Mouse (Mus musculus): Measurements from ENCODE around the gene Ecm1. TPM values are rescaled to one million over a fixed set of nuclear protein-coding genes. Genes with fewer than 3 reads are reported as not detected.
"Not testable (repeated sequence)": the region's sequence is repeated elsewhere in the genome, so short reads cannot be mapped to it uniquely, and the experiment has no call there.

Ecm1 gene
- polyA plus RNA-seq, 1 experiment from 2014 or later = 10.0 TPM

GRCm38 (mm10) chr3:95698286-95698685 is 41.1 kb downstream of the Ecm1 start:
- ATAC-seq = no peak
- 95% methylated on average over 4 of the region's 4 CpGs for WGBS

GRCm38 (mm10) chr3:95696360-95696759 is 43.0 kb downstream of the Ecm1 start:
- 38% methylated on average over 7 of the region's 7 CpGs for WGBS

More at GRCm38 (mm10) chr3:95698286-95698685, 41.1 kb downstream of the Ecm1 start:
- H3K4me2 ChIP-seq (ENCODE audit: low read length) = no peak overlapping the region
- H3K9ac ChIP-seq (ENCODE audit: low read depth, low read length) = no peak overlapping the region
- no peaks in the 10 kb centered on the region for H3K27me3 ChIP-seq (ENCODE audit: control insufficient read depth, insufficient read depth, low read depth, low read length)
- no peaks in the 10 kb centered on the region for H3K36me3 ChIP-seq (ENCODE audit: control insufficient read depth, insufficient read depth, low read length)
- H3K27ac ChIP-seq (ENCODE audit: low read length) = no peak overlapping the region
- H3K4me1 ChIP-seq (ENCODE audit: control insufficient read depth, insufficient read depth, low read length) = peaks cover 5% of the 10 kb centered on the region
- H3K9me3 ChIP-seq (replicated peaks; ENCODE audit: control insufficient read depth, low read length, poor library complexity, severe bottlenecking) = no peaks in the 10 kb centered on the region
- H3K4me3 ChIP-seq (ENCODE audit: low read depth, low read length) = no peak overlapping the region

GRCm38 (mm10) chr3:95695796-95696195 is 43.6 kb downstream of the Ecm1 start:
- 49% methylated on average over 3 of the region's 3 CpGs for WGBS

More at GRCm38 (mm10) chr3:95696360-95696759, 43.0 kb downstream of the Ecm1 start:
- no peak for ATAC-seq
- H3K9ac ChIP-seq (ENCODE audit: low read depth, low read length) = no peak overlapping the region
- no peaks in the 10 kb centered on the region for H3K27me3 ChIP-seq (ENCODE audit: control insufficient read depth, insufficient read depth, low read depth, low read length)
- H3K4me1 ChIP-seq (ENCODE audit: control insufficient read depth, insufficient read depth, low read length) = no peaks in the 10 kb centered on the region
- H3K4me2 ChIP-seq (ENCODE audit: low read length) = no peak overlapping the region
- no peak overlapping the region for H3K27ac ChIP-seq (ENCODE audit: low read length)
- no peaks in the 10 kb centered on the region for H3K9me3 ChIP-seq (replicated peaks; ENCODE audit: control insufficient read depth, low read length, poor library complexity, severe bottlenecking)
- H3K36me3 ChIP-seq (ENCODE audit: control insufficient read depth, insufficient read depth, low read length) = no peaks in the 10 kb centered on the region
- H3K4me3 ChIP-seq (ENCODE audit: low read depth, low read length) = no peak overlapping the region

GRCm38 (mm10) chr3:95694808-95695703 is 44.3 kb downstream of the Ecm1 start:
- no peaks in the 10 kb centered on the region for H3K4me1 ChIP-seq (ENCODE audit: control insufficient read depth, insufficient read depth, low read length)
- H3K27ac ChIP-seq (ENCODE audit: low read length) = no peak overlapping the region
- H3K9me3 ChIP-seq (replicated peaks; ENCODE audit: control insufficient read depth, low read length, poor library complexity, severe bottlenecking) = no peaks in the 10 kb centered on the region
- H3K27me3 ChIP-seq (ENCODE audit: control insufficient read depth, insufficient read depth, low read depth, low read length) = no peaks in the 10 kb centered on the region
- no peak for ATAC-seq
- no peak overlapping the region for H3K9ac ChIP-seq (ENCODE audit: low read depth, low read length)
- 91% methylated on average over 11 of the region's 11 CpGs for WGBS
- no peaks in the 10 kb centered on the region for H3K36me3 ChIP-seq (ENCODE audit: control insufficient read depth, insufficient read depth, low read length)
- H3K4me2 ChIP-seq (ENCODE audit: low read length) = no peak overlapping the region
- H3K4me3 ChIP-seq (ENCODE audit: low read depth, low read length) = no peak overlapping the region

More at GRCm38 (mm10) chr3:95695796-95696195, 43.6 kb downstream of the Ecm1 start:
- Histone ChIP-seq H3K9ac (ENCODE audit: low read depth, low read length) (no peak overlapping the region), H3K4me2 (ENCODE audit: low read length) (no peak overlapping the region), H3K9me3 (replicated peaks; ENCODE audit: control insufficient read depth, low read length, poor library complexity, severe bottlenecking) (no peaks in the 10 kb centered on the region), H3K36me3 (ENCODE audit: control insufficient read depth, insufficient read depth, low read length) (no peaks in the 10 kb centered on the region), H3K4me3 (ENCODE audit: low read depth, low read length) (no peak overlapping the region), H3K27me3 (ENCODE audit: control insufficient read depth, insufficient read depth, low read depth, low read length) (no peaks in the 10 kb centered on the region), H3K27ac (ENCODE audit: low read length) (no peak overlapping the region), H3K4me1 (ENCODE audit: control insufficient read depth, insufficient read depth, low read length) (no peaks in the 10 kb centered on the region)
- no peak for ATAC-seq

GRCm38 (mm10) chr3:95693821-95694807 is 45.3 kb downstream of the Ecm1 start:
- H3K36me3 ChIP-seq (ENCODE audit: control insufficient read depth, insufficient read depth, low read length) = no peaks in the 10 kb centered on the region
- H3K9me3 ChIP-seq (replicated peaks; ENCODE audit: control insufficient read depth, low read length, poor library complexity, severe bottlenecking) = no peaks in the 10 kb centered on the region
- H3K27me3 ChIP-seq (ENCODE audit: control insufficient read depth, insufficient read depth, low read depth, low read length) = no peaks in the 10 kb centered on the region
- ATAC-seq = no peak
- WGBS = 69% methylated on average over 11 of the region's 11 CpGs
- H3K9ac ChIP-seq (ENCODE audit: low read depth, low read length) = no peak overlapping the region
- no peak overlapping the region for H3K4me3 ChIP-seq (ENCODE audit: low read depth, low read length)
- no peak overlapping the region for H3K4me2 ChIP-seq (ENCODE audit: low read length)
- H3K4me1 ChIP-seq (ENCODE audit: control insufficient read depth, insufficient read depth, low read length) = no peaks in the 10 kb centered on the region
- no peak overlapping the region for H3K27ac ChIP-seq (ENCODE audit: low read length)

- no peak for ATAC-seq
- Histone ChIP-seq H3K27me3 (ENCODE audit: control insufficient read depth, insufficient read depth, low read depth, low read length) (no peaks in the 10 kb centered on the region), H3K36me3 (ENCODE audit: control insufficient read depth, insufficient read depth, low read length) (no peaks in the 10 kb centered on the region), H3K4me2 (ENCODE audit: low read length) (no peak overlapping the region), H3K4me3 (ENCODE audit: low read depth, low read length) (no peak overlapping the region), H3K9ac (ENCODE audit: low read depth, low read length) (no peak overlapping the region), H3K9me3 (replicated peaks; ENCODE audit: control insufficient read depth, low read length, poor library complexity, severe bottlenecking) (no peaks in the 10 kb centered on the region), H3K27ac (ENCODE audit: low read length) (no peak overlapping the region), H3K4me1 (ENCODE audit: control insufficient read depth, insufficient read depth, low read length) (peaks cover 2% of the 10 kb centered on the region)
- WGBS = 90% methylated on average over 6 of the region's 6 CpGs
Measured at GRCm38 (mm10) chr3:95692677-95693076, 46.7 kb downstream of the Ecm1 start.

- not testable (repeated sequence) for ATAC-seq; H3K9ac ChIP-seq (ENCODE audit: low read depth, low read length); H3K36me3 ChIP-seq (ENCODE audit: control insufficient read depth, insufficient read depth, low read length); H3K27me3 ChIP-seq (ENCODE audit: control insufficient read depth, insufficient read depth, low read depth, low read length); H3K4me2 ChIP-seq (ENCODE audit: low read length); H3K27ac ChIP-seq (ENCODE audit: low read length); H3K4me1 ChIP-seq (ENCODE audit: control insufficient read depth, insufficient read depth, low read length); H3K4me3 ChIP-seq (ENCODE audit: low read depth, low read length); H3K9me3 ChIP-seq (replicated peaks; ENCODE audit: control insufficient read depth, low read length, poor library complexity, severe bottlenecking)
- WGBS = 90% methylated on average over 2 of the region's 2 CpGs
Measured at GRCm38 (mm10) chr3:95690552-95690951, 48.8 kb downstream of the Ecm1 start.

GRCm38 (mm10) chr3:95689940-95690339 is 49.4 kb downstream of the Ecm1 start:
- Histone ChIP-seq H3K4me1 (ENCODE audit: control insufficient read depth, insufficient read depth, low read length) (peaks cover 9% of the 10 kb centered on the region), H3K27me3 (ENCODE audit: control insufficient read depth, insufficient read depth, low read depth, low read length) (no peaks in the 10 kb centered on the region), H3K9ac (ENCODE audit: low read depth, low read length) (no peak overlapping the region), H3K27ac (ENCODE audit: low read length) (no peak overlapping the region), H3K9me3 (replicated peaks; ENCODE audit: control insufficient read depth, low read length, poor library complexity, severe bottlenecking) (no peaks in the 10 kb centered on the region), H3K4me3 (ENCODE audit: low read depth, low read length) (no peak overlapping the region), H3K4me2 (ENCODE audit: low read length) (no peak overlapping the region), H3K36me3 (ENCODE audit: control insufficient read depth, insufficient read depth, low read length) (no peaks in the 10 kb centered on the region)
- ATAC-seq = no peak
- 42% methylated on average over 2 of the region's 2 CpGs for WGBS

All from midbrain, embryonic 16.5 days (tissue).